Mouse (Mus musculus): ENCODE measurements around the gene Gcm1. TPM values are rescaled to one million over a fixed set of nuclear protein-coding genes. Genes with fewer than 3 reads are reported as not detected.

Gene Gcm1
- polyA plus RNA-seq, 1 experiment from 2014 or later = 0.41 TPM

- no peaks in the 10 kb centered on the region for H3K27me3 ChIP-seq (ENCODE audit: control insufficient read depth, insufficient read depth, low read depth, low read length)
- no peak overlapping the region for H3K4me3 ChIP-seq (ENCODE audit: low read length)
- H3K9me3 ChIP-seq (ENCODE audit: control insufficient read depth, low read length) = no peaks in the 10 kb centered on the region
- H3K4me2 ChIP-seq (ENCODE audit: low read depth, low read length) = no peak overlapping the region
- WGBS = 25% methylated on average over 1 of the region's 1 CpGs
- H3K9ac ChIP-seq (ENCODE audit: low read length) = no peak overlapping the region
- H3K36me3 ChIP-seq (ENCODE audit: control insufficient read depth, insufficient read depth, low read length) = no peaks in the 10 kb centered on the region
- H3K4me1 ChIP-seq (replicated peaks; ENCODE audit: control insufficient read depth, insufficient read depth, low read length) = peaks cover 4% of the 10 kb centered on the region; the same call in 1 of the 2 replicates
- H3K27ac ChIP-seq (ENCODE audit: low read length) = no peak overlapping the region
- ATAC-seq (ENCODE audit: low read depth) = no peak
These were observed 37.9 kb upstream of the Gcm1 start for GRCm38 (mm10) chr9:78013813-78014212.

GRCm38 (mm10) chr9:78015816-78016215 is 35.9 kb upstream of the Gcm1 start:
- Histone ChIP-seq H3K27me3 (ENCODE audit: control insufficient read depth, insufficient read depth, low read depth, low read length) (no peaks in the 10 kb centered on the region), H3K36me3 (ENCODE audit: control insufficient read depth, insufficient read depth, low read length) (no peaks in the 10 kb centered on the region), H3K9me3 (ENCODE audit: control insufficient read depth, low read length) (no peaks in the 10 kb centered on the region), H3K4me2 (ENCODE audit: low read depth, low read length) (no peak overlapping the region), H3K4me1 (replicated peaks; ENCODE audit: control insufficient read depth, insufficient read depth, low read length) (peaks cover 2% of the 10 kb centered on the region; the same call in 1 of the 2 replicates), H3K27ac (ENCODE audit: low read length) (no peak overlapping the region), H3K4me3 (ENCODE audit: low read length) (no peak overlapping the region), H3K9ac (ENCODE audit: low read length) (no peak overlapping the region)
- WGBS = 87% methylated on average over 7 of the region's 7 CpGs
- no peak for ATAC-seq (ENCODE audit: low read depth)

DNA sequence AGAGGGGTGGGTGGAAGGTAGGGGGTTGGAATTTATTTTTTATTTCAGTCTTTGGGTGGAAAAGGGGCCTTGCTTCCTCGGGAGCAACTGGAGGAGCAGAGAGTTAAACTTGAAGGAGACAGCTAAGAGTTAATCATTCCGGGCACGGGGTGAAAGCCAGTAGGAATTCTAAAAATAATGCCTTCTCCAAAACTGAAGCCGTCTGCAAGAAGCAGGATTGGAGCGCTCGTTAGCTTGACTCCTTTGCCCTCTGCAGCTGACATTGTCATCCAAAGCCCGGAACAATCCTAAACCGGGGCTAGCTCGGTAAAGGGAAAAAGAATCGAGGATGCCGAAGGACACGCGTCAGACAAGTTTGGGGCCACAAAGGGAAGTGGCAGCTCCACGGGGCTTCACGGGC is 35.4 kb upstream of the Gcm1 start:
- Histone ChIP-seq H3K4me1 (replicated peaks; ENCODE audit: control insufficient read depth, insufficient read depth, low read length) (peaks cover 3% of the 10 kb centered on the region), H3K9ac (ENCODE audit: low read length) (0 out of 2 replicates have a peak overlapping the region, but pooled peaks have one; percentile 17), H3K36me3 (ENCODE audit: control insufficient read depth, insufficient read depth, low read length) (no peaks in the 10 kb centered on the region), H3K9me3 (ENCODE audit: control insufficient read depth, low read length) (no peaks in the 10 kb centered on the region), H3K27me3 (ENCODE audit: control insufficient read depth, insufficient read depth, low read depth, low read length) (no peaks in the 10 kb centered on the region), H3K27ac (ENCODE audit: low read length) (no peak overlapping the region), H3K4me3 (ENCODE audit: low read length) (no peak overlapping the region), H3K4me2 (ENCODE audit: low read depth, low read length) (peak overlapping the region; percentile 28; the same call in 1 of the 2 replicates)
- WGBS = 47% methylated on average over 15 of the region's 15 CpGs
- ATAC-seq (ENCODE audit: low read depth) = no peak

DNA sequence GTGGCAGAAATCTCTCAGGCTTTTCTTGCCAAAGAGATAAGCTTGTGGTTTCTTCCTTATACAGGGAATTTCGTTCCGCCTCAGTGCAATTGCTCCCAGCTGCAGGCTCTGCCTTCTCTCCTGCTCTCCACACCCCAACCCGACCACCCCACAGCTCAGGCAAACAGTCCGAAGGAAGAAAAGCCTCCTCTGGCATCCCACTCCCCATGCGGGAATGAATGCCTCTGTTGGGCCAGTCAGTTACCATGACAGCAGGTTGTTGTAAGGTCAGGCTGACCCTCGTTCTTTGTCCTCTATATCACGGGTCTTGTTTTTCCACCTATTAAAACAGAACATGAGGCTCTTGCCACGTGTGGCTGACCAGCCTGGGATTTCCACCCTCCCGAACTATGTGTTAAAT is 30.5 kb upstream of the Gcm1 start:
- Histone ChIP-seq H3K36me3 (ENCODE audit: control insufficient read depth, insufficient read depth, low read length) (no peaks in the 10 kb centered on the region), H3K4me1 (replicated peaks; ENCODE audit: control insufficient read depth, insufficient read depth, low read length) (peaks cover 11% of the 10 kb centered on the region), H3K27ac (ENCODE audit: low read length) (peak overlapping the region; percentile 75; the same call in 1 of the 2 replicates), H3K4me2 (ENCODE audit: low read depth, low read length) (no peak overlapping the region), H3K4me3 (ENCODE audit: low read length) (no peak overlapping the region), H3K27me3 (ENCODE audit: control insufficient read depth, insufficient read depth, low read depth, low read length) (no peaks in the 10 kb centered on the region), H3K9me3 (ENCODE audit: control insufficient read depth, low read length) (no peaks in the 10 kb centered on the region), H3K9ac (ENCODE audit: low read length) (no peak overlapping the region)
- peak; percentile 17; the same call in 1 of the 2 replicates for ATAC-seq (ENCODE audit: low read depth)
- 38% methylated on average over 9 of the region's 9 CpGs for WGBS

GRCm38 (mm10) chr9:78022187-78022945 is 29.4 kb upstream of the Gcm1 start:
- no peak overlapping the region for H3K4me2 ChIP-seq (ENCODE audit: low read depth, low read length)

GRCm38 (mm10) chr9:78024823-78025222 is 26.9 kb upstream of the Gcm1 start:
- Histone ChIP-seq H3K9me3 (ENCODE audit: control insufficient read depth, low read length) (no peaks in the 10 kb centered on the region), H3K36me3 (ENCODE audit: control insufficient read depth, insufficient read depth, low read length) (no peaks in the 10 kb centered on the region), H3K4me1 (replicated peaks; ENCODE audit: control insufficient read depth, insufficient read depth, low read length) (peaks cover 9% of the 10 kb centered on the region), H3K4me3 (ENCODE audit: low read length) (no peak overlapping the region), H3K9ac (ENCODE audit: low read length) (no peak overlapping the region), H3K27me3 (ENCODE audit: control insufficient read depth, insufficient read depth, low read depth, low read length) (no peaks in the 10 kb centered on the region), H3K4me2 (ENCODE audit: low read depth, low read length) (no peak overlapping the region), H3K27ac (ENCODE audit: low read length) (no peak overlapping the region)
- WGBS = 14% methylated on average over 3 of the region's 3 CpGs
- peak; percentile 53 for ATAC-seq (ENCODE audit: low read depth)

More at GRCm38 (mm10) chr9:78022187-78022945, 29.4 kb upstream of the Gcm1 start:
- Histone ChIP-seq H3K9me3 (ENCODE audit: control insufficient read depth, low read length) (no peaks in the 10 kb centered on the region), H3K27me3 (ENCODE audit: control insufficient read depth, insufficient read depth, low read depth, low read length) (no peaks in the 10 kb centered on the region), H3K4me3 (ENCODE audit: low read length) (no peak overlapping the region), H3K4me1 (replicated peaks; ENCODE audit: control insufficient read depth, insufficient read depth, low read length) (peaks cover 9% of the 10 kb centered on the region), H3K9ac (ENCODE audit: low read length) (no peak overlapping the region), H3K27ac (ENCODE audit: low read length) (peak overlapping the region; percentile 75), H3K36me3 (ENCODE audit: control insufficient read depth, insufficient read depth, low read length) (no peaks in the 10 kb centered on the region)
- WGBS = 35% methylated on average over 8 of the region's 8 CpGs
- ATAC-seq (ENCODE audit: low read depth) = peak; percentile 80

GRCm38 (mm10) chr9:78027099-78027498 is 24.6 kb upstream of the Gcm1 start:
- Histone ChIP-seq H3K4me2 (ENCODE audit: low read depth, low read length) (no peak overlapping the region), H3K9ac (ENCODE audit: low read length) (no peak overlapping the region), H3K36me3 (ENCODE audit: control insufficient read depth, insufficient read depth, low read length) (no peaks in the 10 kb centered on the region), H3K9me3 (ENCODE audit: control insufficient read depth, low read length) (no peaks in the 10 kb centered on the region), H3K27ac (ENCODE audit: low read length) (no peak overlapping the region), H3K4me3 (ENCODE audit: low read length) (no peak overlapping the region), H3K27me3 (ENCODE audit: control insufficient read depth, insufficient read depth, low read depth, low read length) (no peaks in the 10 kb centered on the region), H3K4me1 (replicated peaks; ENCODE audit: control insufficient read depth, insufficient read depth, low read length) (peaks cover under 1% of the 10 kb centered on the region)
- no peak for ATAC-seq (ENCODE audit: low read depth)
- WGBS = 66% methylated on average over 3 of the region's 3 CpGs

DNA sequence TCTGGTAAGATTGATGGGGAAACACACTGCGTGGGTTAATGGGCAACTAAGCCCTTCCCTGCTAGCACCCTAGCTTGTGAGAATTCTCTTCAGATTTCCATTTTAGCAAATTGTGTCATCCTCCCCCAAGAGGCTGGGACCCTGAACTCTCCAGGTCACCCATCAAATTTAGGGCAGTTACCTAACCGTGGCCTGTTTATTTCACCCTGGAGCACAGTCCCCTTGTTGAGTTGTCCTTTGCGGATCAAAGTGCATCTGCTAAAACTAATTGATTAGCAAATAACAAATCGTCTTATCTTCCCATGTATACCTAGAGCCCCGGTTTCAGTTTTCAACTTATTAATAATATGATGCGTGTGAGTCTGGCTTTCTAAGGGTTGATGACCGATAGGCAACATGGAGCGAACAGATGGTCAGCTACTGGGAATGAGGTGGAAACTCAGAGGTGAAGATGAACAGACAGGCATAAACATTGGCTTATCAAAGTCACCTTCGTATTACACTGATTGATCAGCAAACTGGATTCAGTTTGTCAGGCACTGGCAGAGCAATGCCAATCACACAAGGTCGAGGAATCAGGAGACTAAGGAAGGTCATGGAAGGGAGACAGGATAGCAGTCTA is 20.8 kb upstream of the Gcm1 start:
- H3K4me1 ChIP-seq (replicated peaks; ENCODE audit: control insufficient read depth, insufficient read depth, low read length) = peaks cover 5% of the 10 kb centered on the region; the same call in 1 of the 2 replicates
- 79% methylated on average over 10 of the region's 10 CpGs for WGBS
- no peak for ATAC-seq (ENCODE audit: low read depth)

DNA sequence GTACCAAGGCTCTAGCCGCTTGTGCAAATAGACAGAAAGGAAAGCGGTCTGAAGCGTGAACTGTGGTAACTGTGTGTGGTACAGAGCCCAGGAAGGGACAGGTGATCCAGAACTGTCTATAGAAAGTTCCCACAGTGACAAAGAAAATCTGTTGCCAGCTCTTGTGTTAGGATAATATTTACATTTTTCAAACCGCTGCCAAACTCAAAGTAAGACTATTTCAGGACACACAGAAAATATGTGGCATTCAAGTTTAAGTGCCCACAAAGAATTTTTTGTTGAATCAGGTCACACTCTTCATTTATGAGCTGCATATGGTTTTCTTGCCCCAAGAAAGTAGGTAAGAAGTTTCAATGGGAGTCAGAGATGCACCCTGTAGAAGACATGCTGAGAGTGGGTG is 18.8 kb upstream of the Gcm1 start:
- Histone ChIP-seq H3K4me1 (replicated peaks; ENCODE audit: control insufficient read depth, insufficient read depth, low read length) (peaks cover 5% of the 10 kb centered on the region; the same call in 1 of the 2 replicates), H3K9ac (ENCODE audit: low read length) (no peak overlapping the region), H3K27ac (ENCODE audit: low read length) (peak overlapping the region; percentile 88), H3K27me3 (ENCODE audit: control insufficient read depth, insufficient read depth, low read depth, low read length) (no peaks in the 10 kb centered on the region), H3K4me3 (ENCODE audit: low read length) (no peak overlapping the region), H3K36me3 (ENCODE audit: control insufficient read depth, insufficient read depth, low read length) (no peaks in the 10 kb centered on the region), H3K9me3 (ENCODE audit: control insufficient read depth, low read length) (no peaks in the 10 kb centered on the region), H3K4me2 (ENCODE audit: low read depth, low read length) (no peak overlapping the region)
- peak; percentile 71 for ATAC-seq (ENCODE audit: low read depth)
- 52% methylated on average over 4 of the region's 4 CpGs for WGBS

More for the DNA sequence above, 20.8 kb upstream of the Gcm1 start:
- Histone ChIP-seq H3K4me3 (ENCODE audit: low read length) (no peak overlapping the region), H3K4me2 (ENCODE audit: low read depth, low read length) (no peak overlapping the region), H3K27ac (ENCODE audit: low read length) (no peak overlapping the region), H3K27me3 (ENCODE audit: control insufficient read depth, insufficient read depth, low read depth, low read length) (no peaks in the 10 kb centered on the region), H3K9me3 (ENCODE audit: control insufficient read depth, low read length) (no peaks in the 10 kb centered on the region), H3K36me3 (ENCODE audit: control insufficient read depth, insufficient read depth, low read length) (no peaks in the 10 kb centered on the region), H3K9ac (ENCODE audit: low read length) (no peak overlapping the region)
